Mouse (Mus musculus) layer of hippocampus, adult 11-12 months (tissue): Measurements from ENCODE around the gene Dgat2.
A peak's percentile ranks its signal among the peaks of the same experiment; 100 is the strongest.

Source experiments
- DNase-seq: peaks from one replicate; pipeline ENCODE4 v3.0.0; 2022; ENCODE audit warnings: low spot score

Gene Dgat2

GRCm38 (mm10) chr7:99182432-99183172, at the start of gene Dgat2:
Gene Dgat2 (minus strand): TSS chr7:99182719.
- DNase-seq, result peak; percentile 91

DNA sequence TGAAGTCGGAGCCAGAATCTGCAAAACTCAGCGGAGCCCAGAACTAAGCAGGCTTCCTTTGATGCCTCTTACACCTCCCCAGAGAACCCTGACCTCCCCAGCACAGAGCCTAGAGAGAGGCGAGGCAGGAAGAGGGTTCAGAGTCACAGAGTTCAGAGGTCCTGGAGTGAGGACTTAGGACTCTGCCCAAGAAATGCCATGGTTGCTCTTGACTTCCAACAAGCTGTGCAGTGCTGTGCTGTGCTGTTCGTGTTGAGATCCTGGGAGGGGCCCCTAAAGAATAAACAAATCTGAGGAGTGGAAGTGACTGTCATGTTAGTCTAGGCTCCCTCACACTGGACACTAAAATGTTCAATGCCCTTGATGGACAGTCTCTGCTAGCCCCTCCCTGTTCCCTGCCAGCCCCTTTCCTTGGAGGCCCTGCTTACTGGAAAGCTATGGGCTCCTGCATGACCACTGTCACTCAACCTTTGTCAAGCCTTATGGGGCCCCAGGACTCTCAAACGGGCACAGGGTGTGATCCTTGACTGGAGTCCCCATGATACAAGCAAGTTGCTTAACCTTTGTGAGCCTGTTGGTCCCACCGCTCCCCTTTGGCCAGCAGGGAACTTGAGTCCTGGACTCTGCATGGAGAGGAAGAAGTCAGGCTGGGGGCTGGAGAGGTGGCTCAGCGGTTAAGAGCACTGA, 47.7 kb upstream of the Dgat2 start:
- DNase-seq, result no peak

- peak; percentile 38 for DNase-seq
Measured at GRCm38 (mm10) chr7:99229411-99229810, 46.9 kb upstream of the Dgat2 start.

GRCm38 (mm10) chr7:99228825-99229224, 46.3 kb upstream of the Dgat2 start:
- no peak for DNase-seq

DNA sequence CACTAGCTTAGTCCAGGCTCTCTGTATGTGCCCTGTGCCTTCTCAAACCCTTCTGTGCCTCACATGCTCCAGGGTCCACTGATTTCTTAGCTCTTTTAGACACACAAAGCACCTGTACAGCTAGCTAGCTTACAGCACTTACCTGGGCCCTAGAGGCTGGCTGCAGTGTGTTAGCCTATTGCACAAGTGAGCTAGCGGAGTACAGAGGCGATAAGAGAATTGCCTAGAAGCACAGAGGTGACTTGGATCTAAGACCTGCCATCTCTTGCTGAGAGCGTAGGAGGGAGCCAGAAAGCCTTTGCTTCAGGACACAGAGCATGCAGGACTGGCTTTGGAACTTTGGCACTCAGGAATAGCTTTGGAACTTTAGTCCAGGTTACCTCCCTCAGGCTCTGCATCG, 44.7 kb upstream of the Dgat2 start:
- no peak for DNase-seq

DNA sequence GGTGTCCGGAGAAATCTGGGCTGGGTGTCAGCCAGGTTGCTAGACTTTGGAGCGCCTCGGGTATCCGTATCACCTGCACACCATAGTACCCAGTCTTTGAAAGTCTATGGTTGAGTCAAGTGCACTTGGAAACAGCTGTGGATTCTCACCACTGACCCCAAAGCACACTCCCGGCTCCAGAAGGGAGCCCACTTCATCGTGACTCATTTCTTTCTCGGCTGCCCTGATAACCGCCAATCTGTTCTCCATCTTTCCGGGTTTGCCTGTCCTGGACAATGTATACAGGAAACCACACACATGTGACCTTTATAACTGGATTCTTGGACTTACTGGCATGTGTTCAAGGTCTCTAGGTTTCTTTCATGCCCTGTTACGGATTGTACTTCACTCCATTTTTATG, 44.1 kb upstream of the Dgat2 start:
- no peak for DNase-seq

DNA sequence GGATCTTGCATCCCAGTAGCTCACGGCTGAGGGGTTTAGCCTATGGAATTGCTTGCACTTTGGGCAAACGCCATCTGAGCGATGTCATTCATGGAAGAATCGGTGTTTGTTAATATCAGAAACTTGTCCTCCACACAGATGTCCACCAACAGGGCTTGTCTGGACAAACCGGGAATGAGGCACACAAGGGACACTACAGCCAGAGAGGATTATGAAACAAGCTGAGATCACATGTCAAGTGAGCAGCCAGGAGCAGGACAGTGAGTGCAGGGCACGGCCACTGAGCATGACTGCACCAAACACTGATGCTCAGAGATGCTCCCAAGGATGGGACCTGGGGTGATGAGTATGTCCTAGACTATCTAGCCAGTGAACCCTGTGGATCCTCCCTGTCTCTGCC, 42.9 kb upstream of the Dgat2 start:
- DNase-seq, result no peak

- DNase-seq, result no peak
Measured at GRCm38 (mm10) chr7:99224648-99225190, 42.2 kb upstream of the Dgat2 start.

DNA sequence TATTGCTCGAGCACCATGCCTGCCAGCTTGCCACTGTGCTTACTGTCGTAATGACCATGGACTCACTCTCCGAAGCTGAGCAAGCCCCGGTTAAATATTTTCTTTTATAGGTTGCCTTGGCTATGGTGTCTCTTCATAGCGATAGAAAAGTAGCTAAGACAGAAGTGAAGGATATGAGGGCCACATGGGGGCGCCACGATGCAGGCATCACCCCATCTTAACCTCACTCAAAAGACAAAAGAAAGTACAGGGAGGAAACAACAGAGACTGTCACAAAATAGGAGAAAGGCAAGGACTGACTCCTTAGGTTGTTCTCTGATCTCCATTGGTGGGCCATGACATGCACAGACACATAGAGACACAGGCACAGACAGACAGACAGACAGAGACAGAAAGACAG, 41.7 kb upstream of the Dgat2 start:
- peak; percentile 40 for DNase-seq

GRCm38 (mm10) chr7:99217338-99218074, 35.0 kb upstream of the Dgat2 start:
- DNase-seq, result peak; percentile 70

- DNase-seq, result peak; percentile 36
Measured at GRCm38 (mm10) chr7:99215347-99215855, 32.9 kb upstream of the Dgat2 start.

- no peak for DNase-seq
Measured at GRCm38 (mm10) chr7:99214621-99215185, 32.2 kb upstream of the Dgat2 start.

- DNase-seq, result peak; percentile 48
Measured at GRCm38 (mm10) chr7:99213686-99214085, 31.2 kb upstream of the Dgat2 start.

DNA sequence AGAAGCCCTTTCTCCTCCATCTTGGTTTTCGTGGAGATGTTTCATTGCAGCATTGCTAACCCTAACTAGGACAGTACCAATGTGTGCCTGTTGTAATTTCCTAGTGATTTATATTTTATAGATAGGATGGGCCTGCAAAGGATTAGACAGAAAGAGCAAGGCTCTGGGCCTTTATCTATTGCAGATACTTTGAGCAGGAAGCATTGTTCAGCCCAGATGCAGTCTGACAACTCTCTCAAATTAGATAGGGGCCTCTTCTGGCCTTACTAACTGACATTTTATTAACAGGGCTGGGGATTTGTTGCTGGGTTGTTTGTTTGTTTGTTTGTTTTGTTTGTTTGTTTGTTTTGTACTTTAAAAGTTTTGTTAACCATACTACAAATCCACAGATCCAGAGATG, 30.5 kb upstream of the Dgat2 start:
- DNase-seq, result no peak

DNA sequence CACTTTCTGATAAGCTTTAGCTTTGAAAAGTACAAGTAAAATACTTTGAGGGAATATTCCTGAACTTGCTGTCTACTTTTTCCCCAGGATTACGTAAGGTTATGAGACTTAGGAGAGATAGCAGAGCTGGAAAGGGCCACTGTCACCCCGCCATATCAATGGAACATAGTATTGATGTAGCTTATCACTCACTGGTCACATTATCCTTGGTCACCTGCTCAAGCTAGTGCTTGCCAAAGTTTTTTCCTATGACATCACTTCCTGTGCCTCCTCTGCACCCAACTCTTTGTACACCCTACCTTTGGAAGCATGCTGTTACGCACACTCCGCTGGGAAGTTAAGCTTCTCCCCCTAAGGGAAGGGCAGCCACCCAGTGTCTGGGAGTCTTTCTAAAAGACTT, 26.2 kb upstream of the Dgat2 start:
- DNase-seq, result no peak

DNA sequence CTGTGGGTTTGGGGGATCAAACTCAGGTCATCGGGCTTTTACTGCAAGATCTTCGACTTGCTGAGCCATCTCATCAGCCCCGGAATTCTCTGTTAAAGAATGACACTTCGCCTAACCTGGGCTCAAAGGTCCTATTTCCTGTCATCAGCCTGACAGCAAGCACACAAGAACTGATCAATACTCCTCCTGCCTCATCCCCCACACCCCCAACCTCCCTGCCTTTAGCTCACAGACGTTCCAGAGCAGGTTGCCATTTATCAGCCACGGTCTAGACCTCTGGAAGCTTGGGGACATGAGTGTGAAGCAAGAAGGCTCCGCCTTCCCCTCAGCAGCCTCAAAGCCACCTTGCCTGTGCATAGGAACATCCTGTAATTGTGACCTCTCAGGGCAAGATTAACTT, 23.8 kb upstream of the Dgat2 start:
- DNase-seq, result no peak

- DNase-seq, result no peak
Measured at GRCm38 (mm10) chr7:99202163-99202562, 19.6 kb upstream of the Dgat2 start.

- DNase-seq, result no peak
Measured at GRCm38 (mm10) chr7:99200290-99200689, 17.8 kb upstream of the Dgat2 start.

- DNase-seq, result no peak
Measured at GRCm38 (mm10) chr7:99199451-99200175, 17.1 kb upstream of the Dgat2 start.

- no peak for DNase-seq
Measured at GRCm38 (mm10) chr7:99198811-99199210, 16.3 kb upstream of the Dgat2 start.

GRCm38 (mm10) chr7:99194511-99194910, 12.0 kb upstream of the Dgat2 start:
- DNase-seq, result no peak
